Mouse (Mus musculus) ES-E14 (cell line): ENCODE measurements around the gene Igfn1. TPM values are rescaled to one million over a fixed set of nuclear protein-coding genes. Genes with fewer than 3 reads are reported as not detected.

Experiments
- DNase-seq: peaks from one replicate; pipeline ENCODE4 v3.0.0-alpha.2; 2013; ENCODE audit warnings: low read depth, low spot score
- H3K27ac ChIP-seq: 2 replicates; pipeline ENCODE4 v1.5.1; 2012; ENCODE audit warnings: low read depth, mild to moderate bottlenecking, low read length, moderate library complexity, mixed read lengths; ENCODE audit not compliant: poor library complexity, insufficient read depth, severe bottlenecking
- H3K36me3 ChIP-seq: 2 replicates; pipeline ENCODE4 v1.6.1; 2012; ENCODE audit warnings: mild to moderate bottlenecking, low read length, moderate library complexity, mixed read lengths; ENCODE audit not compliant: control insufficient read depth, poor library complexity, insufficient read depth, severe bottlenecking
- H3K4me1 ChIP-seq, 2 experiments: fragments of 150-350 bp in 1 of 2; sonication (generic) in 1 of 2; 2 replicates each; pipeline ENCODE4 v1.6.1; 2012; ENCODE audit warnings: low read length in 2 of 2, mild to moderate bottlenecking in 1 of 2, mixed read lengths in 1 of 2; ENCODE audit not compliant: control insufficient read depth in 2 of 2, insufficient read depth in 2 of 2, poor library complexity in 1 of 2
- H3K4me3 ChIP-seq, 2 experiments: fragments of 150-350 bp in 1 of 2; sonication (generic) in 1 of 2; 2 replicates each; pipeline ENCODE4 v1.5.1; 2012; ENCODE audit warnings: low read length in 2 of 2, low read depth in 1 of 2, mild to moderate bottlenecking in 1 of 2, mixed read lengths in 1 of 2; ENCODE audit not compliant: insufficient read depth in 1 of 2, poor library complexity in 1 of 2, severe bottlenecking in 1 of 2
- H3K9ac ChIP-seq: 2 replicates; pipeline ENCODE4 v1.6.1; 2012; ENCODE audit warnings: low read depth, mild to moderate bottlenecking, low read length, mixed read lengths; ENCODE audit not compliant: poor library complexity, insufficient read depth, severe bottlenecking
- H3K9me3 ChIP-seq: fragments of 150-350 bp; sonication (generic); 2 replicates; pipeline ENCODE4 v1.6.1; 2012; ENCODE audit warnings: low read depth, mild to moderate bottlenecking, low read length; ENCODE audit not compliant: control insufficient read depth, insufficient read depth
- CHD2 ChIP-seq: IDR thresholded peaks from 2 replicates; pipeline ENCODE4 v1.6.1; 2014; ENCODE audit warnings: mild to moderate bottlenecking, low read depth, low read length, inconsistent platforms
- HCFC1 ChIP-seq: IDR thresholded peaks from 2 replicates; pipeline ENCODE4 v1.6.1; 2012; ENCODE audit warnings: low read length, inconsistent platforms, borderline replicate concordance; ENCODE audit not compliant: insufficient read depth
- MAFK ChIP-seq: IDR thresholded peaks from 2 replicates; pipeline ENCODE4 v1.6.1; 2014; ENCODE audit warnings: mild to moderate bottlenecking, low read depth, low read length, inconsistent platforms; ENCODE audit not compliant: insufficient read depth
- ZC3H11A ChIP-seq: IDR thresholded peaks from 2 replicates; pipeline ENCODE4 v1.6.1; 2012; ENCODE audit warnings: low read depth, mild to moderate bottlenecking, inconsistent platforms, low read length, borderline replicate concordance
- ZNF384 ChIP-seq: IDR thresholded peaks from 2 replicates; pipeline ENCODE4 v1.6.1; 2012; ENCODE audit warnings: low read depth, low read length, inconsistent platforms
- in situ Hi-C, 2 experiments: fragments of 600-800 bp; cut with MboI; formaldehyde crosslinking; loops; one replicate each; pipeline ENCODE4 v1.15.1; 2025; ENCODE audit warnings: low sequenced_read_pairs in 2 of 2, inconsistent platforms in 1 of 2; ENCODE audit not compliant: unreplicated experiment in 2 of 2
- total RNA-seq: library from RNA; depleted of rRNA; stranded (reverse); fragments of 300-350 nt; gene quantifications from 2 replicates; pipeline ENCODE4 v1.2.3, GENCODE M21; 2012

Gene Igfn1
- total RNA-seq, 1 experiment: 0.04 TPM

DNA sequence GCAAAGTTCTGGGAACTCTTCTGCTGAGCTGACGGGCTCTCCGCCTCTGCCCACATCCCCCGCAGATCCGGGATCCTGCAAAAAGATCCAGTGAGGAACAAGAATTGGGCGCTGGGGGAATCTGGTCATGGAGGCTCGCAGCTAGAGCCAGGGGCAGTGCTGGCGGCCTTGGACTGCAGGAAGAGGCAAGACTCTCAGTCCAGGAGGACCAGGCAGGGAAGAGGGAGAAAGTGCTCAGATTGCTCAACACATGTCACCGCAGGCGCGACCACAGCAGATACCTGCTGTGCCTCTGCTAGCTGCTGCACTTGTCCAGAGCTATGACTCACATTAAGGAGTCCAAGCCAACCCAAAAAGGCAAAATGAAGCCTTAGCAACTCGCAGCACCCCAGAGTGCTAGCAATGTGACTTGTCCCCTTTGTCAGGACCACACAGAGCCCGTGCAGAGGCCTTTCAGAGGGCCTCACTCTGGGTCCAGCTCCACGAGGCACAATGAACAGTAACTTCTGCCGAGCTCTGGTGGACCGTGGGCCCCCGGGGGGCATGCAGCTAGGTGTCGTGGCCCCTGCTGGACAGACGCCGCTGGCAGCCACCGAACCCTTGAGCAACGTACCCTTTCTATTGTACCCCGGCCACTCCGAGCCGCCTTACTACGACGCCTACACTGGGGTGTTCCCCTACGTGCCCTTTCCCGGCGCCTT, 44.3 kb upstream of the Igfn1 start, which contains the start of gene Ascl5:
Ascl5 (plus strand) TSS at position 493 of the 701 bp plus-strand sequence.
- no peaks in the 10 kb centered on the region for H3K4me1 ChIP-seq
- TF ChIP-seq CHD2 (no peak), MAFK (no peak), HCFC1 (no peak), ZNF384 (no peak), ZC3H11A (no peak)
- H3K9ac ChIP-seq: no peak within 1 kb of the TSS
- in situ Hi-C loops: no loop called here
- H3K9me3 ChIP-seq: no peaks in the 10 kb centered on the region
- H3K36me3 ChIP-seq: no peaks in the 10 kb centered on the region
- H3K27ac ChIP-seq: no peak within 1 kb of the TSS
- peak; percentile 12 for DNase-seq
- peak within 1 kb of the TSS; percentile 52 to 56 for H3K4me3 ChIP-seq

DNA sequence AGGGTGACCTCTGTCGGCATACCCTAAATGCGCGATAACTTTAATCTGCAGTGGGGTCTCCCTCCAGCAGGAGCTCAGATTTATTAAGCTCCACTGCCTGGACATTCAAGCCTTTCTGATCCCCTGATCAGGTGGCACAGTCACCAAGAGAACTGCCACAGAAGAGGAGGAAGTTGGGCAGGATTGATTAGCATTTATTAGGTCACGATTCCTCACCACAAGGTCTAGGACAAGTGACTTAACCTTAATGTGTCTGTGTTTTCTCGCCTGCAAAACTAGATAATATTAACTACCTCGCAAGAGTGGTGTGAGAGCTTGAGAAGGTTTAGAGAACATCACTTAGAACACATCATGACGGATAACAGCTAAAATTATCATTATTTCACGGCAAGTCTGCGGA, 41.8 kb upstream of the Igfn1 start:
- Histone ChIP-seq H3K4me1 (no peaks in the 10 kb centered on the region), H3K4me3 (no peak overlapping the region), H3K9me3 (no peaks in the 10 kb centered on the region), H3K27ac (no peak overlapping the region), H3K9ac (no peak overlapping the region), H3K36me3 (no peaks in the 10 kb centered on the region)
- TF ChIP-seq CHD2: no peak
- TF ChIP-seq HCFC1: no peak
- TF ChIP-seq ZC3H11A: no peak
- no peak for TF ChIP-seq ZNF384
- TF ChIP-seq MAFK: no peak
- in situ Hi-C loops: no loop called here
- no peak for DNase-seq

DNA sequence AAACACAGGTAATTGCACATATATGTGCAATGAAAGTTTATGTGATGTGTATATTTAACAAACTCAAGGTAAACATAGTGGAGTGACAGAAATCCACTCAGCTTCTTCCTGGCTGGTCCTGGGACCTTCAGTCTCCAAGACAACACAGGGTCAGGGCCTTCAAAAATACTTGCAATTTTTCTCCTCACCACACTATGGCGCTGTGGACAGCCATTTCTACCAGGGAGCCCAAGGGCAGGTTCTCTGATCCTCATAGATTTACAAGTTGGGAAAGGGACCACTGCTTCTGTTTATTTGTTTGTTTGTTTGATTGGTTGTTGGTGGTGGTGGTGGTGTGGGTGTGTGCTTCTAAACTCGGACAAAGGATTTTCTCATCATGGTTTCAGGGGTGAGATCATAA, 41.3 kb upstream of the Igfn1 start:
- no peak overlapping the region for H3K4me3 ChIP-seq
- no peak overlapping the region for H3K27ac ChIP-seq
- H3K9me3 ChIP-seq: no peaks in the 10 kb centered on the region
- in situ Hi-C loops: no loop called here
- H3K36me3 ChIP-seq: no peaks in the 10 kb centered on the region
- no peak overlapping the region for H3K9ac ChIP-seq
- DNase-seq: peak; percentile 24
- TF ChIP-seq HCFC1 (no peak), CHD2 (no peak), ZC3H11A (no peak), ZNF384 (no peak), MAFK (no peak)
- H3K4me1 ChIP-seq: no peaks in the 10 kb centered on the region

DNA sequence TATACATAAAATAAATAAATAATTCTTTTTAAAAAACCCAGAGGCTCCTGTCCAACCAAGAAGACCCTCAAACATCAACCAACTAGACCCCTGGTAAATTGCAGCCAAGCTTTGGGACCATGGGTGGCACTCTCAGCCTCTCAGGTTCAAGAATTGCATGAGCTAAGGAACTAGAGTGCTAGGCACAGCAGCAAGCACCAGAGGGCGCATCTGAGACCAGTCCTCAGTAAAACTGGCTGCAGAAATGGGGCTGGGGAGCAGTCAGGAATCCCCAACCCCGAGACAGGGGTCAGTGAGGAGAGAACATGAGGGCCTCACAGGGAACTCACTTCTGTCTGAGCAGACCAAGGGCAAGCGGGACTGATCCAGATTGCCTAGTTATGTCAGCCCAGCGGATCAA, 39.6 kb upstream of the Igfn1 start:
- Histone ChIP-seq H3K36me3 (no peaks in the 10 kb centered on the region), H3K9ac (no peak overlapping the region)
- in situ Hi-C loops: no loop called here

DNA sequence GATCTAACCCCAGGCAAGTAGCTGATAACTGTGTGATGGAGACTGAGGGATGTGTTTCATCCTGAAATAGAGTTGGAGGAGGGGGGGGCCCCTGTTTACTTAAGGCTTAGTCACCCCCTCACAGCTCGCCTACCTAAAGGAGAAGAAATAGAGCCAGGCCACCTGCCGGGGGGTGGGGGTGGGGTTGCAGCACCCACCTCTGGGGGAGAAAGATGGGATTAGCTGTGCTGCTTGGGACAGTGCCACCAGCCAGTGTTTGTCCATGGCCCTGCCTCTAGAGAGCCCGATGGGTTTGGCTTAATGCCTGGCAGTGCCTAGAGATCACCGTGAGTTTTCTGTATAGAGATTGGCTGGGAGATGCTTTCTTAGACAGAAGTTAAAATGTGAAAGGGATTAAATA, 34.7 kb upstream of the Igfn1 start:
- no peaks in the 10 kb centered on the region for H3K36me3 ChIP-seq
- no peaks in the 10 kb centered on the region for H3K4me1 ChIP-seq
- in situ Hi-C loops: no loop called here
- no peak overlapping the region for H3K27ac ChIP-seq
- no peak for DNase-seq
- no peaks in the 10 kb centered on the region for H3K9me3 ChIP-seq
- no peak overlapping the region for H3K4me3 ChIP-seq
- H3K9ac ChIP-seq: no peak overlapping the region
- TF ChIP-seq HCFC1 (no peak), MAFK (no peak), ZNF384 (no peak), CHD2 (no peak), ZC3H11A (no peak)

More for the DNA sequence above, 39.6 kb upstream of the Igfn1 start:
- Histone ChIP-seq H3K27ac (no peak overlapping the region), H3K4me3 (no peak overlapping the region), H3K9me3 (no peaks in the 10 kb centered on the region), H3K4me1 (no peaks in the 10 kb centered on the region)
- TF ChIP-seq HCFC1: no peak
- TF ChIP-seq ZC3H11A: peak; percentile 11; the same call in 1 of the 2 replicates
- no peak for TF ChIP-seq ZNF384
- TF ChIP-seq CHD2: no peak
- DNase-seq: peak; percentile 41
